ENCODE assay signal across 23 mouse cellular contexts in genomic region chr4:118347529-118348309, GRCm38 (mm10). TPM values are rescaled to one million over a fixed set of nuclear protein-coding genes. Genes with fewer than 3 reads are reported as not detected.
DNase-seq lines count a peak whose midpoint lies in the region; ATAC-seq lines count a peak whose summit lies in the region.
"Had no signal": no experiment of that assay in that cellular context is flagged by ENCODE, and none has a peak within 500 bp of the region (broad histone marks: within the 10 kb centered on the region; RNA-seq: fewer than 3 reads in every experiment).

No protein-coding gene starts in this region.

- H3K36me3 ChIP-seq in embryonic facial prominence, embryonic 11.5 days (replicated peaks; ENCODE audit: control insufficient read depth, insufficient read depth, low read depth, low read length), result no peaks in the 10 kb centered on the region
- H3K36me3 ChIP-seq in embryonic facial prominence, embryonic 10.5 days (replicated peaks), result no peaks in the 10 kb centered on the region
- no peaks in the 10 kb centered on the region for H3K36me3 ChIP-seq in hindbrain, embryonic 16.5 days (ENCODE audit: control insufficient read depth, insufficient read depth, low read length)
- no peaks in the 10 kb centered on the region for H3K36me3 ChIP-seq in hindbrain, embryonic 11.5 days (ENCODE audit: control insufficient read depth, insufficient read depth, low read length)
- no peaks in the 10 kb centered on the region for H3K36me3 ChIP-seq in embryonic facial prominence, embryonic 15.5 days
- H3K36me3 ChIP-seq: embryonic facial prominence, embryonic 12.5 days; liver, embryonic 12.5 days; midbrain, embryonic 12.5 days; stomach, embryonic 15.5 days had no signal

- H3K4me3 ChIP-seq in embryonic facial prominence, embryonic 11.5 days (ENCODE audit: low read depth, low read length), result no peak overlapping the region
- H3K4me3 ChIP-seq in embryonic facial prominence, embryonic 10.5 days, result no peak overlapping the region
- H3K4me3 ChIP-seq in hindbrain, embryonic 16.5 days (ENCODE audit: low read length), result no peak overlapping the region
- H3K4me3 ChIP-seq in hindbrain, embryonic 11.5 days (ENCODE audit: low read depth, low read length), result no peak overlapping the region
- no peak overlapping the region for H3K4me3 ChIP-seq in embryonic facial prominence, embryonic 15.5 days (replicated peaks)
- H3K4me3 ChIP-seq: embryonic facial prominence, embryonic 12.5 days; layer of hippocampus, adult 2 months; liver, embryonic 12.5 days; midbrain, embryonic 12.5 days; stomach, embryonic 15.5 days had no signal

- 0 out of 2 replicates have a peak, but pooled peaks have one; percentile 37 for ATAC-seq in embryonic facial prominence, embryonic 11.5 days (replicated peaks; ENCODE audit: insufficient number of reproducible peaks, low FRiP score, low TSS enrichment, low read depth)
- ATAC-seq in hindbrain, embryonic 16.5 days, result peak; percentile 34; the same call in 1 of the 2 replicates
- ATAC-seq in hindbrain, embryonic 11.5 days (ENCODE audit: low FRiP score), result no peak
- ATAC-seq in embryonic facial prominence, embryonic 15.5 days (ENCODE audit: insufficient number of reproducible peaks, low FRiP score, low TSS enrichment, low read depth), result peak; percentile 69; the same call in 1 of the 2 replicates
- ATAC-seq in megakaryocyte-erythroid progenitor cell, adult 5-6 weeks (replicated peaks; ENCODE audit: low FRiP score, low TSS enrichment, poor library complexity, severe bottlenecking), result 0 out of 2 replicates have a peak, but pooled peaks have one; percentile 41
- ATAC-seq: inflammation-experienced regulatory T-cells, adult 6 months; liver, embryonic 12.5 days had no signal

- H3K4me2 ChIP-seq in embryonic facial prominence, embryonic 11.5 days (ENCODE audit: low read depth, low read length), result no peak overlapping the region
- H3K4me2 ChIP-seq in hindbrain, embryonic 16.5 days (ENCODE audit: low read length), result no peak overlapping the region
- H3K4me2 ChIP-seq in hindbrain, embryonic 11.5 days (replicated peaks; ENCODE audit: low read depth, low read length), result no peak overlapping the region
- no peak overlapping the region for H3K4me2 ChIP-seq in embryonic facial prominence, embryonic 15.5 days (replicated peaks)
- H3K4me2 ChIP-seq: embryonic facial prominence, embryonic 12.5 days; liver, embryonic 12.5 days; midbrain, embryonic 12.5 days; stomach, embryonic 15.5 days had no signal

- 57% methylated on average over 13 of the region's 13 CpGs for WGBS in embryonic facial prominence, embryonic 11.5 days
- WGBS in embryonic facial prominence, embryonic 10.5 days, result 67% methylated on average over 13 of the region's 13 CpGs
- WGBS in hindbrain, embryonic 16.5 days, result 68% methylated on average over 13 of the region's 13 CpGs
- WGBS in hindbrain, embryonic 11.5 days, result 70% methylated on average over 13 of the region's 13 CpGs
- WGBS in embryonic facial prominence, embryonic 15.5 days, result 41% methylated on average over 13 of the region's 13 CpGs

- no peak overlapping the region for H3K9ac ChIP-seq in embryonic facial prominence, embryonic 11.5 days (replicated peaks; ENCODE audit: low read length)
- H3K9ac ChIP-seq in hindbrain, embryonic 16.5 days (ENCODE audit: low read depth, low read length), result no peak overlapping the region
- H3K9ac ChIP-seq in hindbrain, embryonic 11.5 days (ENCODE audit: low read depth, low read length), result no peak overlapping the region
- no peak overlapping the region for H3K9ac ChIP-seq in embryonic facial prominence, embryonic 15.5 days
- H3K9ac ChIP-seq: embryonic facial prominence, embryonic 12.5 days; liver, embryonic 12.5 days; midbrain, embryonic 12.5 days; stomach, embryonic 15.5 days had no signal

- no peak overlapping the region for H3K27ac ChIP-seq in embryonic facial prominence, embryonic 11.5 days (replicated peaks; ENCODE audit: low read depth, low read length)
- no peak overlapping the region for H3K27ac ChIP-seq in embryonic facial prominence, embryonic 10.5 days (replicated peaks)
- H3K27ac ChIP-seq in hindbrain, embryonic 16.5 days (ENCODE audit: low read depth, low read length), result no peak overlapping the region
- H3K27ac ChIP-seq in hindbrain, embryonic 11.5 days (ENCODE audit: low read depth, low read length), result no peak overlapping the region
- H3K27ac ChIP-seq in embryonic facial prominence, embryonic 15.5 days (replicated peaks), result peak overlapping the region; percentile 28; the same call in 1 of the 2 replicates
- H3K27ac ChIP-seq: embryonic facial prominence, embryonic 12.5 days; layer of hippocampus, adult 2 months; liver, embryonic 12.5 days; midbrain, embryonic 12.5 days; stomach, embryonic 15.5 days had no signal

- H3K27me3 ChIP-seq in embryonic facial prominence, embryonic 11.5 days (ENCODE audit: control insufficient read depth, insufficient read depth, low read length), result no peaks in the 10 kb centered on the region
- H3K27me3 ChIP-seq in embryonic facial prominence, embryonic 10.5 days (replicated peaks; ENCODE audit: low read depth, poor library complexity, severe bottlenecking), result no peaks in the 10 kb centered on the region
- H3K27me3 ChIP-seq in hindbrain, embryonic 16.5 days (replicated peaks; ENCODE audit: control insufficient read depth, insufficient read depth, low read length), result no peaks in the 10 kb centered on the region
- H3K27me3 ChIP-seq in hindbrain, embryonic 11.5 days (ENCODE audit: control insufficient read depth, insufficient read depth, low read length), result no peaks in the 10 kb centered on the region
- H3K27me3 ChIP-seq in embryonic facial prominence, embryonic 15.5 days, result no peaks in the 10 kb centered on the region
- H3K27me3 ChIP-seq: embryonic facial prominence, embryonic 12.5 days; midbrain, embryonic 12.5 days; stomach, embryonic 15.5 days had no signal

- no peaks in the 10 kb centered on the region for H3K9me3 ChIP-seq in embryonic facial prominence, embryonic 11.5 days (replicated peaks; ENCODE audit: control insufficient read depth, low read length)
- H3K9me3 ChIP-seq in embryonic facial prominence, embryonic 10.5 days, result no peaks in the 10 kb centered on the region
- H3K9me3 ChIP-seq in hindbrain, embryonic 16.5 days (ENCODE audit: control insufficient read depth, low read length), result no peaks in the 10 kb centered on the region
- no peaks in the 10 kb centered on the region for H3K9me3 ChIP-seq in hindbrain, embryonic 11.5 days (ENCODE audit: control insufficient read depth, low read length)
- no peaks in the 10 kb centered on the region for H3K9me3 ChIP-seq in embryonic facial prominence, embryonic 15.5 days (replicated peaks)
- H3K9me3 ChIP-seq: embryonic facial prominence, embryonic 12.5 days; midbrain, embryonic 12.5 days; stomach, embryonic 15.5 days had no signal

- DNase-seq in embryonic facial prominence, embryonic 11.5 days (ENCODE audit: low spot score), result no peak
- DNase-seq in embryonic facial prominence, embryonic 10.5 days (ENCODE audit: low spot score), result no peak
- DNase-seq in hindbrain, embryonic 11.5 days (ENCODE audit: low spot score), result no peak
- DNase-seq in cerebellum, adult 11-12 months, result no peak
- no peak for DNase-seq in cerebellum, adult 11 months
- DNase-seq: adrenal gland, postnatal 36 days; cerebellum, adult 2 months; kidney, adult 2 months; kidney, postnatal 14 days; layer of hippocampus, postnatal 36 days; lung, adult 2 months; lung, postnatal 36 days; thymus, adult 18-20 months; thymus, postnatal 4 days had no signal

- H3K4me1 ChIP-seq in embryonic facial prominence, embryonic 11.5 days (ENCODE audit: control insufficient read depth, insufficient read depth, low read length), result no peaks in the 10 kb centered on the region
- peaks cover 12% of the 10 kb centered on the region for H3K4me1 ChIP-seq in embryonic facial prominence, embryonic 10.5 days
- no peaks in the 10 kb centered on the region for H3K4me1 ChIP-seq in hindbrain, embryonic 16.5 days (ENCODE audit: control insufficient read depth, insufficient read depth, low read depth, low read length)
- H3K4me1 ChIP-seq in hindbrain, embryonic 11.5 days (replicated peaks; ENCODE audit: control insufficient read depth, insufficient read depth, low read length), result no peaks in the 10 kb centered on the region
- H3K4me1 ChIP-seq in embryonic facial prominence, embryonic 15.5 days, result 0 out of 2 replicates have a peak, but pooled peaks cover 16% of the 10 kb centered on the region
- H3K4me1 ChIP-seq: midbrain, embryonic 12.5 days; stomach, embryonic 15.5 days had no signal

RNA-seq across cellular contexts. Expression of gene Ptprf, which starts 56.5 kb away (rescaled TPM):
- polyA plus RNA-seq in embryonic facial prominence, embryonic 11.5 days (2014; fragmentation: Nextera tagmentation; extraction: Ambion mirVana), result 46.3 and 53.5 TPM in 2 replicates
- 88.2 and 95.5 TPM in 2 replicates for polyA plus RNA-seq in embryonic facial prominence, embryonic 10.5 days (2016; fragmentation: Nextera tagmentation; extraction: Ambion mirVana)
- 71.7 and 88.1 TPM in 2 replicates for polyA plus RNA-seq in hindbrain, embryonic 16.5 days (2015; fragmentation: Nextera tagmentation; extraction: Ambion mirVana)
- polyA plus RNA-seq in hindbrain, embryonic 11.5 days (2014; fragmentation: Nextera tagmentation; extraction: Ambion mirVana), result 62.4 and 66.0 TPM in 2 replicates
- 89.3 and 90.7 TPM in 2 replicates for polyA plus RNA-seq in embryonic facial prominence, embryonic 15.5 days (2015; fragmentation: Nextera tagmentation; extraction: Ambion mirVana)
- not detected in 2 replicates for total RNA-seq in megakaryocyte-erythroid progenitor cell, adult 5-6 weeks (2014; fragmentation: Nextera tagmentation)
- total RNA-seq in megakaryocyte-erythroid progenitor cell, adult 5-6 weeks (2017), result 0.04 TPM in 1 of 2 replicates, not detected in the other
